Mouse (Mus musculus) embryo, embryonic 11 days (tissue): ENCODE results near the gene Pcbp3.
"Not testable (repeated sequence)": the region's sequence is repeated elsewhere in the genome, so short reads cannot be mapped to it uniquely, and the experiment has no call there.

Experiments used
- DNase-seq: peaks from one replicate; pipeline ENCODE4 v3.0.0-alpha.2; 2015

The Pcbp3 gene

DNA sequence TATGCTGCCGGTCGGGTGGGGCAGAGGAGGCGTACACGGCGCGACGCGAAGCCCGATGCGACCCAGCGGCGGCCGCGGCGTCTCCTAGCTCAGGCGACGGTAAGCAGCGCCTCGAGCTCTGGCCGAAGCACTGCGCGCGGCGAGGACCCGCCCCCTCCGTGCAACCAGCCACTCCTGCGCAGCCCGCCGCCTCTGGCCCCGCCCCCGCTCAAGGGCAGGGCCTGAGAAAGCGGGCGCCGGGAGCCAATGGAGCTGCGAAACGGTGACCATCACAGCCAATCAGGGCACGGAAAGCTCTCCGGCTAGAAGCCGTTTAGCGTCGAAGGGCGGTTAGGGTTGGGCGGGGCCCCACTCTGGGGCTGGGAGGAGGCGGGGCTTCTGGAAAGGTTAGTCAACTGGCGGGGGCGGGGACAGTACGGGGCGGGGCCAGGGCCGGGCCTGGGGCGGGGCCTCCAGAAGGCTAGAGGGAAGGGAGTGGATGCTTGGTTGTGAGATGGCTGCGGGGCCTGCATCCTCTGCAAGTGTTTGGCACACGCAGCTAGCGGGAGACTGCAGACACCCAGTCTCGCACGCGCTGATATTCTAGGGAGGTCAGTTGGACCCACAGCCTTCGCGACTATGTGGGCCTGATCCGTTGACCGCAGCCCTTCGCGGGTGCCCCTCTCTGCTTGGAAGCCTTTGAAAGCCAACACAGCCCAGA lies at the start of gene Pcbp3:
Pcbp3 (minus strand) TSS at position 98 of the 700 bp plus-strand sequence.
- DNase-seq: peak; percentile 99

- no peak for DNase-seq
Observed at GRCm38 (mm10) chr10:77008698-77009097, 47.0 kb upstream of the Pcbp3 start.

DNA sequence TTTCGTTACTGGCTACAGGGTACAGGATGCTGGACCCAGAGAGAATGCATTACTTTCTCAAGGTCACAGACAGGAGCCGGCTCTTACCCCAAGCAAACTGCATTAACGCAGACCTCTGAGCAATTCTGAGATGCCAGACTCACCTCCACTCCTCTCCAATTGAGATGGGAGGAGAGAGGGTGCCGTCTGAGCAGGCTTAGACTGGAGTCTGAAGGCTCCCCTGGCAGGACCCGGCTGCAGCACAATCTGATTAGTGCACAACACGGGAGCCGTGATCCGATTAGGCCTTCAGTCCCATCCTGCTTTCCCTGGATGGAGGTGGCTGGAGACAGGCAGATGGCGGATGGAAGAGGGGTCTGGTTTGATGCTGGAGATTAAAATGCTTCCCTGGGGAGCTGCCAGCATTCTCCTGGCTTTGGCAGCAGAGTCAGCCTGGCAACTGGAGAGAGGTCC lies 46.4 kb upstream of the Pcbp3 start:
- DNase-seq: peak; percentile 47

DNA sequence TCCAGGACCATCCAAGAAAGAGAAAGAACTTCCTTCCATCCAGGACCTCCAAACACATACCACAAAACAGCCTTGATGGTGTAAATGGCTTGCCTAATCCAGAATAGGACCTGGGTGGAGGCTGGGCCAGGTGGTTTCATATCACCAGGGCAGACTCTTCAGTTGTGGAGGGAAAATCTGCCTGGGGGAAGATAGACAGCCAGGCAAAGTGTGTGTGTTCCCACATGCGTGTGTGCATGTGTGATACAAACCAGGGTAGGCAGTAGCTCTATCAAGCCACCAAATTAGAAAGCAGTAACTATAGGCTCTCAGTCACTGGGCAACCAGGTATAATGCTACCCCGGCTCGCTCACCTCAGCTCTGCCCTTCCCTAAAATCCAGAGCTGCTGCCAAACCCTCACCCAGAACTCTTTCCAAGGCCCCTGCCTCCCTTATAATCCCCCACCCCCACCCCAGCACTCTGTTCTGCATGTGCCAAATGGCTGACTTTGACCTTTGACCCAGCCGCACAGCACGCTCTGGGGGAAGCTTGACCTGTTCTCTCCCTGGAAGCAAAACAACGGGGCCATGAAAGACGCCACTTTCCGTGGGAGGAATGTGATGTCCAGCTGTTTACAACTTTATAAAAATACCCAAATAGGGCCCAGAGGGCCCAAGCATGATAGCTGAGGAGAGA lies 45.9 kb upstream of the Pcbp3 start:
- DNase-seq: peak; percentile 77

- DNase-seq: peak; percentile 62
Observed at GRCm38 (mm10) chr10:77004936-77005335, 43.2 kb upstream of the Pcbp3 start.

DNA sequence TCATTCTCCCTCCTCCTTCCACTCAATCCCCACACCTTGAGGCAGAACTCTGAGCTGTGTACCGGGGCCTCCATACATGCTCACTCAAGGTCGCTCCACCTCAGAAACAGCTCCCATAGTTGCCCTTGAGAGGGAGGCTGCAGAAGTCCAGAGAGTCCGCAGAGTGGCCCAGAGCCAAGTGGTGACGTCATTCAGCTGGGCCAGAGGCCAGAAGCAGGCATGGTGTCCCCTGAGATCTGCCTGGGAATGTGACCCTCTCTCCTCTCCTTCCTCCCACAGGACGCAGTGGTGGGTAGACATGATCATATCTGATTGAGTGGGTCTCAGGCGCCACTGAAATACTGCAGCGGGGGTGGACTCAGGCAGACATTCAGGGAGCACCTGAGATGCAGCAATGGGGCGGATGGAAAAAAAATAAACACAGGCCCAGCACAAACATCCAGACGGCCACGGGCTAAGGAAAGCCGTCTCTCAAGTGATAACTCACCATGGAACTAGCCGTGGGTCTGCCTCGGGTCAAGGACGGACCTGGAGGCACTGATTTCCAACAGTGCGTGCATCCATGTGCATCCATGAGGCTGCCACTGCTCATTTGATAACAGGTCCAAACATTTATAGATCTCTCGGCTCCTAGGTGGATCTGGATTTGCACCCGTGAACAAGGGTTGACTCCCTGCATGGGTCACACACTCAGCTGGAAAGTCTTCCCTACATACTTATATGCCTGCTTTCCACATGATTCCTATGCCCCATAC lies 36.2 kb upstream of the Pcbp3 start:
- DNase-seq: no peak

DNA sequence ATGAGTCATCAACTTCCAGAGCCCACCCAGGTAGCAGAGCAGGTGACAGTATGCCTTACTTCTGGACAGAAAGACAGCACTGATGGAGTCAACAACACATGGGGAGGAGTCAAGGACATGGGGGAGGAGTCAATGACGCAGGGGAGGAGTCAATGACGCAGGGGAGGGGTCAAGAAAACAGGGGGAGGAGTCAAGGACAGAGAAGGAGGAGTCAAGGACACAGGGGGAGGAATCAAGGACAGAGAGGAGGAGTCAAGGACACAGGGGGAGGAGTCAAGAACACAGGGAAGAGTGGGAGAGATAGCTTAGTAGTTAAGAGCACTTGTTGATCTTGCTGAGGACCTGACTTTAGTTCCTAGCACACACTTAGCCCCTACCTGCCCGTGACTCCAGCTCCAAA lies 30.8 kb upstream of the Pcbp3 start:
- no peak for DNase-seq

DNA sequence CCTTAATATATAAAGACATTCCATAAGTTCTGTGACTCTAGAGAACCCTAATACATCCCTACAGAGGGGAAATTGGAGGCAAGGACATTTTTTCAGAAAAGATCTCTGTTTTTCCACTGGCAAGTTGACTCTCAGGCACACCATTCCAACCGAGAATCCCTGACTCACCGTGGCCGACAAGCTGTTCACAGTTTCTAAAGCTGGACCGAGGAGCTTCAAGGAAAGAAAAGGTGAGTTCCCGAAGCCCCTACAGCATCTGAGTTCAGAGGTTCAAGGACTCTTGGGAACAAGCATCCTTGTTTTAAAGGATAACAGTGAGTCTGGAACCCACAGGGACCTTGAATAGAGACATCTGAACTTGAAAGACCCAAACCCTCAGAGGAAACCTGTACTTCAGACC lies 26.9 kb upstream of the Pcbp3 start:
- no peak for DNase-seq

DNA sequence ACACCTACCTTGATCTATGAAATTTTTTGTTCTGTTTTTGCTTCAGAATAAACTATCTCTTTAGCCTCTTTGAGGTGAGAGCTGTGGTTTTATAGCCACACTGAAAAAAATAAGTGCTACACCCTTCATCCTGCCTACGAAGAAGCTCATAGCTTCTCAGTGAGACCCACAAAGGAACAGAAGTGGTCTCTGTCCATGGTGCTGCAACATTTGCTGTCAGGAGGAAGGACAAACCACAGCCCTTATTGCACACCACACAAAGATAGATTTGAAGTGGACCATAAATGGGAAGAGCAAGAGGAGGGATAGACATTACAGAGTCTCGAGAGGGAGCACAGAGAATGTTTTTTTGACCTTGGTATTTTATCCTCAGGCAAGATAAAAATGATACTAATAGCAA lies 16.4 kb upstream of the Pcbp3 start:
- peak; percentile 75 for DNase-seq

GRCm38 (mm10) chr10:76976699-76977098 lies 15.0 kb upstream of the Pcbp3 start:
- peak; percentile 45 for DNase-seq

GRCm38 (mm10) chr10:76973797-76974436 lies 12.2 kb upstream of the Pcbp3 start:
- DNase-seq: peak; percentile 19

DNA sequence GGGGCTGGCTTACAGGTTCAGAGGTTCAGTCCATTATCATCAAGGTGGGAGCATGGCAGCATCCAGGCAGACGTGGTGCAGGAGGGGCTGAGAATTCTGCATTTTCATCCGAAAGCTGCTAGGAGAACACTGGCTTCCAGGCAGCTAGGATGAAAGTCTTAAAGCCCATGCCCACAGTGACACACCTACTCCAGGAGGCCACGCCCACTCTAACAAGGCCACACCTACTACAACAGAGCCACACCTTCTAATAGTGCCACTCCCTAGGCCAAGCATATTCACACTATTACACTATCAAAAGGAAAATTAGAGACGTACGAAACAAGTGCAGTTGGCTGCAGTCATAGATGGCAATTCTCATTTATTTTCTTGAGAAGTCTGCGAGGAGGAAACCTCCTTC lies 10.6 kb upstream of the Pcbp3 start:
- DNase-seq: not testable (repeated sequence)

GRCm38 (mm10) chr10:76970974-76971373 lies 9.3 kb upstream of the Pcbp3 start:
- DNase-seq: no peak

DNA sequence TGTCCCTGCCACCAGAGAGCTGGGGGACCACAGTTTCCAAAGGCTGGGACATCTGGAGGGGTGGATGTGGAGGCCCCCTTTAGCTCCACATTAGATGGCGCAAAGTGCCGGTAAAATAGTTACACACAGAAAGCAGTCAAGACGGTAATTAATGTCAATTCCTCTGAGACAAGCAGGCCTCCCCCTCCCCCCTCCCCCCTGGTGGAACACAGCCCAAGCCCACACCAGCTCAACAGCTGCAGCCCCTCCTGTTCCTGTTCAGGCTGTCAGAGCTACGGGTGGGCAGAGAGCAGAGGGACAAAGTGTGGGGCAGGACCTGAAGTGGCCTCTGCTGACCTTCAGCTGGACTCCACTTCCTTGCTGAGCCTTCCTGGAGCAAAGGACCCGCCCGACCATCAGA lies 2.7 kb upstream of the Pcbp3 start:
- DNase-seq: peak; percentile 59

DNA sequence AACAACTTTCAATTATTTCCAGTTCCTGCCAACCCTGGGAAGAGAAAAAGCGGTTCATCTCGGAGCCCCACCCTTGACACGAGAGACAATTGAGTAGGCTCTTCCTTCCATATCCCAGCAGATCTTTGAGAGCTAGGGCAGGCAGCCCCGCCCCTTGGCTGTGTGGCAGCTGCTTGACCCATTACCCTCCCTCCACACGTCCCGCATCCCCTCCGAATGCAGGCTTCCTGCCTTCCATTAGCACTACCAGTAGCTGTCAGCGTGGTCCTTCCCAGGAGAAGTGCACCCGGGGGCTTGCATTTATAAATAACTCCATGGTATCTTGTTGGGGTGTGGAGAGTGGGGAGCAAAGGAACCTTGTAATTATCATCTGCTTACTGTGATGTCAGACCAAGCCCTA lies 2.3 kb upstream of the Pcbp3 start:
- peak; percentile 76 for DNase-seq

GRCm38 (mm10) chr10:76961156-76961555 lies 531 bp downstream of the Pcbp3 start:
- no peak for DNase-seq

DNA sequence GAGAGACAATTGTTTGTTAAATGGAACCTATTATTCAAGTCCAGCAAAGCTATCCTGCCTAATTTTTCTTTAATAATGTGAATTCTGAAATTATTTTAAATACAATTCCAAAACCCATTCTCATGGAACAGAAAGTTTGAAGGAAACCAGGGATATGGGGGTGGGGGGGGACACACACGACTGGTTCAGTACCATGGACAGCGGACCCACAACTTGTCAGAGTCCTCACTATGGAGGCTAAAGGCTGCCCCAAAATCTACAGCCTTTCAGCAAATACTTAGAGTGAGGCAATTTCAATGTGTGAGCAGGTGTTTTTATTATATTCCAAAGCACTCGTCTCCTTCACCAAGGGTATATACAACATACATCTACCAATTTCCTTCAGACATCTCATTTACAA lies 3.5 kb downstream of the Pcbp3 start:
- DNase-seq: peak; percentile 68

DNA sequence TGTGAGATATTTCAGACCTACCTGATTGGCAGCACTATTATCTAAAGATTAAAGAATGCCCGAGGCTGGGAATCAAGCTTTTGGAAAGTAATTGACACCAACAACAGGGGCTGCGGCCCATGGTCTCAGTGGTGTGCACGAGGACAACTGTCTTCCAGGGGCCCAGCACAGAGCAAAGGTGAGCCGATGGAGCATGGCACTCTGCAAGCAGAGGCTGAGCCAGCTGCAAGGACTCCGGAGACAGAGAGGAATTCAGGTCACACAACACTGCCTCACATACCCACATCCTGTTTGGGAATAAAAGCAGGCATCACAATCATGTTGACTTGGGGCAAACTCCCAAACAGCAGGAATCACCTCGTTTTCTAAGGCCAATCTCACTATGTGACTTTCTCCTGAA lies 5.5 kb downstream of the Pcbp3 start:
- no peak for DNase-seq

GRCm38 (mm10) chr10:76941038-76941437 lies 20.6 kb downstream of the Pcbp3 start:
- DNase-seq: no peak

GRCm38 (mm10) chr10:76936827-76937226 lies 24.9 kb downstream of the Pcbp3 start:
- no peak for DNase-seq

DNA sequence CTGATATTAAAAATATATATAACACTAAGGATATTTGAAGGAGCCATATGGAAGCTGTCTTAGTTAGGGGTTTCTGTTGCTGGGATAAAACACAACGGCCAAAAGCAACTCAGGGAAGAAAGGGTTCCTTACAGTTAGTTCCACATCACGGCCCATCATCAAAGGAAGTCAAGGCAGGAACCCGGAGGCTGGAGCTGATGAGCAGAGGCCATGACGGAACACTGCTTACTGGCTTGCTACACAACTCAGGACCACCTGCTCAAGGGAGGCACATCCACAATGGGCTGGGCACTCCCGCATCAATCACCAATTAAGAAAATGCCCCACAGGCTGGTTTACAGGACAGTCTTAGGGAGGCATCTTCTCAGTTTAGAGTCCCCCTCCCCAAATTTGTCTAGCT lies 26.9 kb downstream of the Pcbp3 start:
- DNase-seq: no peak

DNA sequence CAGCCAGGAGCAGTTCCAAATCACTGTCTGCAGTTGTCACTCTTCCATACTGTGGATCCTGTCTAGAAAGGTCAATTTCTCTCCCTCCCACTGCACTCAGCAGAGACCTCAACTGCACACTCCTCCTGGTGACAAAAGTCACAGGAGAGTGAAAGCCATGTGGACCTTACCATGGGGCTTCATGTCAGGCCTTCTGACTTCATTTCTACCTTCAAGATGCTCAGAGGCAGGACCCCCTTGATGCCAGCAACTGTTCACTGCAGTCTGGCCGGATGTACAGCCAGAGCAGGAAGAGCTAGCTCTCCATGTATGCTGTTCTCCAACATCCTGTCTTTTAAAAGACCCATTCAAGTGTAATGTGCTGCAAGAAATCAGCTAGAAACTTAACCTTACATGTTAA lies 29.9 kb downstream of the Pcbp3 start:
- DNase-seq: no peak

DNA sequence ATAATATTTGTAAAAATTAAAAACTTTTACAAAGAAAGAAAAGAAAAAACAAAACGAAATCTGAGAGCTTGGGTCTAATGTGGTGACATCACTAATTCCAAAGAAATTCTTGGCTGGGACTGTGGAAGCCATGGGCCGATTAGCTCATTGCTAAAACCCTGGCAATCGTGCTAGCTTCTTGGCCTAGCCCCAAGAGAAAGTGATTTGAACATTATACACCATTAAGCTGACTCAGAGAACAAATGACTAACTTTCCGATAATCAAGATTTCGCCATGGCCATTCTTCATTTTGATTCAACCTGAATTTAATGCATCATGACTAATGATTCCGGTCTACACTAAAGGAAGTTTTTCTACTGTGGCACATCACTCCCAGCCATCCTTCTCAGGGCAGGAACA lies 30.6 kb downstream of the Pcbp3 start:
- DNase-seq: no peak
